Mouse (Mus musculus) forebrain, embryonic 11.5 days (tissue): ENCODE data around the gene Rnf215. TPM values are rescaled to one million over a fixed set of nuclear protein-coding genes. Genes with fewer than 3 reads are reported as not detected.

Experiments used
- ATAC-seq: fragments of 200-750 bp; cut with Nextera tagmentation; replicated peaks from 2 replicates; pipeline ENCODE4 v1.8.0; 2017; ENCODE audit warnings: moderate TSS enrichment; ENCODE audit not compliant: low FRiP score
- DNase-seq: peaks from one replicate; pipeline ENCODE4 v3.0.0-alpha.2; 2017; ENCODE audit warnings: low spot score
- H3K27ac ChIP-seq: fragments of 300-500 bp; sonication (generic); 2 replicates; pipeline ENCODE4 v1.5.1; 2014; ENCODE audit warnings: low read depth, low read length
- H3K27me3 ChIP-seq: fragments of 300-500 bp; sonication (generic); 2 replicates; pipeline ENCODE4 v1.6.1; 2014; ENCODE audit warnings: mild to moderate bottlenecking, low read length, mixed read lengths; ENCODE audit not compliant: control insufficient read depth, insufficient read depth
- H3K36me3 ChIP-seq: fragments of 300-500 bp; sonication (generic); 2 replicates; pipeline ENCODE4 v1.6.1; 2014; ENCODE audit warnings: mild to moderate bottlenecking, low read length, moderate library complexity, mixed read lengths; ENCODE audit not compliant: control insufficient read depth, insufficient read depth
- H3K4me1 ChIP-seq: fragments of 300-500 bp; sonication (generic); replicated peaks from 2 replicates; pipeline ENCODE4 v1.6.1; 2014; ENCODE audit warnings: low read length, mixed read lengths; ENCODE audit not compliant: control insufficient read depth, insufficient read depth
- H3K4me2 ChIP-seq: fragments of 300-500 bp; sonication (generic); 2 replicates; pipeline ENCODE4 v1.6.1; 2014; ENCODE audit warnings: low read depth, mild to moderate bottlenecking, low read length, moderate library complexity, mixed read lengths; ENCODE audit not compliant: severe bottlenecking
- H3K4me3 ChIP-seq: fragments of 300-500 bp; sonication (generic); 2 replicates; pipeline ENCODE4 v1.5.1; 2014; ENCODE audit warnings: low read depth, low read length
- H3K9ac ChIP-seq: fragments of 300-500 bp; sonication (generic); 2 replicates; pipeline ENCODE4 v1.6.1; 2014; ENCODE audit warnings: low read length
- H3K9me3 ChIP-seq: fragments of 300-500 bp; sonication (generic); 2 replicates; pipeline ENCODE4 v1.6.1; 2016; ENCODE audit warnings: low read length, mixed read lengths; ENCODE audit not compliant: control insufficient read depth
- WGBS: fragments of 180-500 bp; shearing (Covaris S2); extraction: QIAGEN DNeasy Blood & Tissue Kit; methylation state at CpG from one replicate; pipeline ENCODE4 v1.1.7; 2014; 5-methylcytosine and 5-hydroxymethylcytosine counted together
- polyA plus RNA-seq: library from polyadenylated mRNA; unstranded; fragments of >200 nt; fragmentation: Nextera tagmentation; extraction: Ambion mirVana; gene quantifications from 2 replicates; pipeline ENCODE4 v1.2.1, GENCODE M21; 2014

Gene Rnf215
- polyA plus RNA-seq, 1 experiment from 2014 or later: 25.0 TPM

GRCm38 (mm10) chr11:4116458-4117141 is 18.4 kb upstream of the Rnf215 start:
- no peak overlapping the region for H3K4me3 ChIP-seq
- no peaks in the 10 kb centered on the region for H3K9me3 ChIP-seq
- H3K36me3 ChIP-seq: no peaks in the 10 kb centered on the region
- ATAC-seq (no peak), DNase-seq (no peak)
- H3K4me2 ChIP-seq: no peak overlapping the region
- H3K9ac ChIP-seq: no peak overlapping the region
- 0 out of 2 replicates have a peak, but pooled peaks cover 5% of the 10 kb centered on the region for H3K4me1 ChIP-seq
- H3K27ac ChIP-seq: no peak overlapping the region
- 71% methylated on average over 11 of the region's 11 CpGs for WGBS
- H3K27me3 ChIP-seq: peaks cover 3% of the 10 kb centered on the region; the same call in 1 of the 2 replicates

DNA sequence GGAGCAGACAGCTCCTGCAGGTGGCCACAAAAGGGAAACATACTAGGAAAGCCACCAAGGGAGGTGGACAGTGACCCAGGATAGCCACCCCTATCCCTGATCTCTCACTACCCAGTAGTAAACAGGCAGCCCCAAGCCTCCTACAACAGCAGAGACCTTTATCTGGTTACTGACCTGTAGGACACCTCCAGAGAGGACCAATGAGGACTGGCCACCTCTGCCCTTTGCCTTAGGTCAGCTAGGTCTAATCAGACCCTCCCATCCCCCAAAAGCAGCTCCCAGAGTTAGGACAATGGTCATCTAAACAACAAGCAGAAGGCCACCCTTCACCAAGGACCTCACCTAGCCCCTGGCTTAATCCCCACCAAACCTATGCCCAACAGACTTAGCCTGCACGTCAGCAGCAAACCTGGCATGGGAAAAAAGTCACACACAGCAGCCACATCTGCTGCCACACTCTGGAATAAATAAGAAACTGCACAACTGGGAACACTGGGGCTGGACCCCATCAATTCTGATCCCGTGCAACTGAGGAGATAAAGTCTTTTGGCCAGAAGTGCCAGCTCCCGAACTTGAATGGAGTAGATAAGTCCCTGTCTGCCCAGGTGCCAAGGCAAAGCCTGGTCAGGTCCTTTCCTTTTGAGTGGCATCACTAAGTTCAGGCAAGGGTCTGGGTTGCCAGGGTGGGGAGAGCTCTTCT is 17.5 kb upstream of the Rnf215 start:
- Histone ChIP-seq H3K27ac (no peak overlapping the region), H3K4me2 (peak overlapping the region; percentile 96), H3K36me3 (no peaks in the 10 kb centered on the region), H3K9ac (no peak overlapping the region; the same call in 1 of the 2 replicates), H3K9me3 (no peaks in the 10 kb centered on the region), H3K4me3 (peak overlapping the region; percentile 57), H3K27me3 (peaks cover 3% of the 10 kb centered on the region; the same call in 1 of the 2 replicates), H3K4me1 (0 out of 2 replicates have a peak, but pooled peaks cover 5% of the 10 kb centered on the region)
- WGBS: 39% methylated on average over 3 of the region's 3 CpGs
- DNase-seq (no peak), ATAC-seq (no peak)

DNA sequence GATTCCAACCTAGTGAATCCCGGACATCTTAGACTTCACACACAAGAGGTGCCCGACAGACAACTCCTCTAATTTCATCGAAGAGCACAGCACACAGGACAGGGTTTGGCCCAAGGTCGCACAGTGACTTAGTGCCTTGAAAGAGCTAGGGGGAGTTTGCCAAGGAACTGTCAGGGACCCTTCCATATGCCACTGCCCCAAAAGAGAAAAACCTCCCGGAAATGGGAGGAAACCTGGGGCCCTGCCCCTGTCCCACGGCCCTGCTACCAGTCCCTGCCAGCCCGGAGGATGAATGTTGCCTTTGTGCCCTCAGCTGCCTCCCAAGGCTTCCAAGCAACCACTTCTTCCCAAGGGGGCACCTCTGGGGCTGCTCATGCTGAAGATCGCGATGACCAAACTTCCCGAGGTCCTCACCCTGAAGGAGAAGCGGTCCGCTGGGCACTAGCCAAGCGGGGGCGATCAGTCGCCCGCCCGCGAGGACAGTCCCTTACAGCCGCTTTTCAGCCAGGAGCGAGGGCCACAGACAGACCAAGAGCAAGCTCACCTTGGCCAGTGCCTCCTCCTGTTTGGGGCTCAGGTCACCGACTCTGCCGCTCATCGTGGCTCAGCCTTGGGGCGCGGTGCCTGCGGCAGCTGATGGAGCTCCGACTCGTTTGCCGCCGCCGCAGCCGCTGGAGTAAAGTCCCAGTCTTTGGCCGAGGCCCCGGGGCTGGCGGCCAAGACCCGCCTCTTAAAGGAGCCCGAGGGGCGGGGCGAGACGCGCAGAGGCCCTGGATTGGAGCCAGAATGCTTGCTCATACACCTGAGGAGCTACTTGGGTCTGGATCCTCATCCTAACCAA is 16.7 kb upstream of the Rnf215 start:
- Histone ChIP-seq H3K27me3 (peaks cover 3% of the 10 kb centered on the region; the same call in 1 of the 2 replicates), H3K9ac (peak overlapping the region; percentile 77), H3K27ac (no peak overlapping the region), H3K4me3 (peak overlapping the region; percentile 57), H3K4me2 (peak overlapping the region; percentile 96), H3K4me1 (0 out of 2 replicates have a peak, but pooled peaks cover 5% of the 10 kb centered on the region), H3K9me3 (no peaks in the 10 kb centered on the region), H3K36me3 (no peaks in the 10 kb centered on the region)
- peak; percentile 80 for ATAC-seq
- DNase-seq: peak; percentile 83
- 2% methylated on average over 41 of the region's 41 CpGs for WGBS

DNA sequence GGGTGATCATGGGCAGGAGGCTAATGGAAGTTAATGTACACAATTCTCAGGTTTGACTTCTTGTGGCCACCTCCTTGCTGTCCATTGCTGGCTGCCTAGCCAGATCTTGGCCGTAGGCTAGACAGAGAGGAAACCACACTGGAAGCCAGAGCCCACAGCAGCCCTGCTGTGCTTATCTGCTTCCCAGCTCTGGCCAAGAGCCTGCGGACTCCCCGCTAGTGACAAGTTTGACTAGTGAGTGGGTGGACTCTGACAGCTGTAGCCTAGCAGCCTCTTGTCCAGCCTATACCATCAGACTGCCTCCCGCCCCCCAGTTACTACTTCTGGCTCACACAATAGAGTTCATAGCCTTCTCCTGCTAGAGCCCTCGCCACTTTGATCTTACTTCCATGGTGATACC is 15.4 kb upstream of the Rnf215 start:
- DNase-seq: no peak
- Histone ChIP-seq H3K9ac (no peak overlapping the region), H3K27ac (no peak overlapping the region), H3K4me3 (no peak overlapping the region), H3K4me1 (0 out of 2 replicates have a peak, but pooled peaks cover 5% of the 10 kb centered on the region), H3K4me2 (no peak overlapping the region), H3K36me3 (no peaks in the 10 kb centered on the region), H3K27me3 (peaks cover 3% of the 10 kb centered on the region; the same call in 1 of the 2 replicates), H3K9me3 (no peaks in the 10 kb centered on the region)
- no peak for ATAC-seq
- 84% methylated on average over 5 of the region's 5 CpGs for WGBS

- H3K27me3 ChIP-seq: peaks cover 3% of the 10 kb centered on the region; the same call in 1 of the 2 replicates
- H3K4me2 ChIP-seq: no peak overlapping the region
- H3K4me3 ChIP-seq: no peak overlapping the region
- 80% methylated on average over 3 of the region's 3 CpGs for WGBS
- ATAC-seq (no peak), DNase-seq (no peak)
- H3K9me3 ChIP-seq: no peaks in the 10 kb centered on the region
- no peak overlapping the region for H3K9ac ChIP-seq
- no peaks in the 10 kb centered on the region for H3K36me3 ChIP-seq
- H3K27ac ChIP-seq: no peak overlapping the region
- 0 out of 2 replicates have a peak, but pooled peaks cover 5% of the 10 kb centered on the region for H3K4me1 ChIP-seq
Observed at GRCm38 (mm10) chr11:4121691-4122090, 13.3 kb upstream of the Rnf215 start.

DNA sequence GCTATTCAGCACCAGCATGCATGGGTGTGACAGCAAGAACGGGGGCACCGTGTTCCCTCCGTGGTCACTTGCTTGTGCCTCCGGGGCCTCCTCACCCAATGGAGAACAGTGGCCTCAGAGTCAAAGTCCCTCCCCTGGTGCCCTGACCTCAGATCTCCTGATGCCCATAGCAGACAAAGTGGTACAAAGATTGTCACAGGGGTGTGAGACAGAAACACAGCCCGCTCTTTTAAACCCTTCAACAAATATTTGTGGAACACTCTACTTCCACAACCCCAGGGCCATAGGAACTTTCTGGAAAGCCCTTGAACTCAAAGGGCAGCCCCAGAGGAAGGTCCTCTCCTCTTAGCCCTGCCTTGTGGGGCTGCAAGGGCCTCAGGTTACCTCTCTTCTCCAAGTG is 12.8 kb upstream of the Rnf215 start:
- ATAC-seq (no peak), DNase-seq (no peak)
- H3K27ac ChIP-seq: no peak overlapping the region
- no peak overlapping the region for H3K9ac ChIP-seq
- WGBS: 78% methylated on average over 5 of the region's 5 CpGs
- peaks cover 3% of the 10 kb centered on the region; the same call in 1 of the 2 replicates for H3K27me3 ChIP-seq
- H3K36me3 ChIP-seq: no peaks in the 10 kb centered on the region
- no peak overlapping the region for H3K4me2 ChIP-seq
- 0 out of 2 replicates have a peak, but pooled peaks cover 5% of the 10 kb centered on the region for H3K4me1 ChIP-seq
- H3K9me3 ChIP-seq: no peaks in the 10 kb centered on the region
- H3K4me3 ChIP-seq: no peak overlapping the region

GRCm38 (mm10) chr11:4122742-4123579 is 12.0 kb upstream of the Rnf215 start, which contains the start of gene Sec14l2:
TSS of gene Sec14l2 (minus strand) at chr11:4123415.
- H3K9ac ChIP-seq: no peak within 1 kb of the TSS
- DNase-seq (no peak), ATAC-seq (no peak)
- no peak within 1 kb of the TSS for H3K4me2 ChIP-seq
- H3K36me3 ChIP-seq: no peaks in the 10 kb centered on the region
- H3K4me1 ChIP-seq: 0 out of 2 replicates have a peak, but pooled peaks cover 2% of the 10 kb centered on the region
- no peaks in the 10 kb centered on the region for H3K9me3 ChIP-seq
- WGBS: 60% methylated on average over 10 of the region's 10 CpGs
- peaks cover under 1% of the 10 kb centered on the region; the same call in 1 of the 2 replicates for H3K27me3 ChIP-seq
- H3K4me3 ChIP-seq: no peak within 1 kb of the TSS
- H3K27ac ChIP-seq: no peak within 1 kb of the TSS
